8 mouse cellular contexts compared by ENCODE assay signal in the genomic region with DNA sequence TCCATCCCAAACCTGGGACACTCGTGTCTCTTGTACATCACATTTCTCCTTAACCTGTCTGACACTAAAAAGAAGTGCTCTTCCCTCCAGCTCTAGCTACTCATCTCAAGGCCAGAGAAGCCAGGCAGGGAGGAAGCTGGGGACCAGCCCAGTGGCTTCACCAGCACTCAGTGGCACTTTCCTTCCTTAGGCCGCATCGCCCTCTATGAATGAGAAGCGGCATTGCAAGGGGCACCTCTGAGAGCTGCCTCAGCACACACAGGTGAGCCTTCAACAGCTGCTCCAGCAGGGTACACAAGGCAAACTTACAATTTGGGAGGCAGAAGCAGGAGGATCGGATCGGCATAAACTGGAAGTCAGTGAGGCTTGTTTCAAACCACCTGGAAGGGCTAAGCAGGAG. TPM values are rescaled to one million over a fixed set of nuclear protein-coding genes. Genes with fewer than 3 reads are reported as not detected.
DNase-seq lines count a peak whose midpoint lies in the region; ATAC-seq lines count a peak whose summit lies in the region.

No protein-coding gene starts in this region.

- peak; percentile 81 for ATAC-seq in erythroid progenitor cell, adult 5-6 weeks (replicated peaks; ENCODE audit: low FRiP score, poor library complexity, severe bottlenecking)
- ATAC-seq in neutrophil, adult 5-6 weeks (ENCODE audit: extremely low read depth, insufficient number of reproducible peaks, low FRiP score, poor library complexity, severe bottlenecking) = peak; percentile 71

- peak; percentile 72 for DNase-seq in gastrocnemius, adult 18-20 months (ENCODE audit: low spot score)
- no peak for DNase-seq in gastrocnemius, postnatal 10 days
- DNase-seq in A20 (ENCODE audit: low read depth, low spot score) = peak; percentile 80
- DNase-seq in adrenal gland, adult (ENCODE audit: inconsistent age in 2 of 2, low spot score in 1 of 2) = peak; percentile 81 to 92
- DNase-seq in kidney, postnatal 4 days = peak; percentile 78 to 86
- DNase-seq in thymus, postnatal 4 days = peak; percentile 88

RNA-seq across cellular contexts. Expression of a gene that starts 6.3 kb away (rescaled TPM):
- total RNA-seq in gastrocnemius, adult 18-20 months (2021) = 100 to 1,000 TPM; 244 to 292 TPM
- 100 to 1,000 TPM; 142 to 160 TPM for total RNA-seq in gastrocnemius, postnatal 10 days (2021)
- total RNA-seq in erythroid progenitor cell, adult 5-6 weeks (2015; ENCODE audit: low replicate concordance) = 78.2 and 83.0 TPM in 2 replicates
- 49.4 and 67.6 TPM in 2 replicates for total RNA-seq in erythroid progenitor cell, adult 5-6 weeks (2017; ENCODE audit: low replicate concordance)
- total RNA-seq in neutrophil, adult 5-6 weeks (2017) = 105 and 113 TPM in 2 replicates

RNA-seq across cellular contexts. Expression of a gene that starts 17.6 kb away (rescaled TPM):
- 1 to 10 TPM; 2.3 to 4.1 TPM for total RNA-seq in gastrocnemius, adult 18-20 months (2021)
- 10 to 100 TPM in 1 of 2 experiments, 1 to 10 TPM in 1; 8.6 to 13.1 TPM for total RNA-seq in gastrocnemius, postnatal 10 days (2021)
- 19.5 and 32.3 TPM in 2 replicates for total RNA-seq in erythroid progenitor cell, adult 5-6 weeks (2015; ENCODE audit: low replicate concordance)
- 9.0 and 25.7 TPM in 2 replicates for total RNA-seq in erythroid progenitor cell, adult 5-6 weeks (2017; ENCODE audit: low replicate concordance)
- 171 and 197 TPM in 2 replicates for total RNA-seq in neutrophil, adult 5-6 weeks (2017)

RNA-seq across cellular contexts. Expression of a gene that starts 17.8 kb away (rescaled TPM):
- 1 to 10 TPM in 1 of 2 experiments, under 1 TPM in 1; 0.91 to 1.9 TPM for total RNA-seq in gastrocnemius, adult 18-20 months (2021)
- total RNA-seq in gastrocnemius, postnatal 10 days (2021) = 1 to 10 TPM; 4.3 to 6.1 TPM
- total RNA-seq in erythroid progenitor cell, adult 5-6 weeks (2015; ENCODE audit: low replicate concordance) = 21.4 and 36.4 TPM in 2 replicates
- 3.3 and 3.8 TPM in 2 replicates for total RNA-seq in erythroid progenitor cell, adult 5-6 weeks (2017; ENCODE audit: low replicate concordance)
- 32.9 and 46.6 TPM in 2 replicates for total RNA-seq in neutrophil, adult 5-6 weeks (2017)

RNA-seq across cellular contexts. Expression of a gene that starts 27.3 kb away (rescaled TPM):
- 10 to 100 TPM; 38.5 to 40.0 TPM for total RNA-seq in gastrocnemius, adult 18-20 months (2021)
- total RNA-seq in gastrocnemius, postnatal 10 days (2021) = 10 to 100 TPM; 39.9 to 40.3 TPM
- total RNA-seq in erythroid progenitor cell, adult 5-6 weeks (2015; ENCODE audit: low replicate concordance) = 2.9 and 3.8 TPM in 2 replicates
- 9.2 and 25.3 TPM in 2 replicates for total RNA-seq in erythroid progenitor cell, adult 5-6 weeks (2017; ENCODE audit: low replicate concordance)
- 21.4 and 22.8 TPM in 2 replicates for total RNA-seq in neutrophil, adult 5-6 weeks (2017)

RNA-seq across cellular contexts. Expression of a gene that starts 57.9 kb away (rescaled TPM):
- total RNA-seq in gastrocnemius, adult 18-20 months (2021) = 10 to 100 TPM; 24.3 to 31.7 TPM
- total RNA-seq in gastrocnemius, postnatal 10 days (2021) = 10 to 100 TPM; 27.7 to 37.1 TPM
- total RNA-seq in erythroid progenitor cell, adult 5-6 weeks (2015; ENCODE audit: low replicate concordance) = 42.8 and 69.6 TPM in 2 replicates
- total RNA-seq in erythroid progenitor cell, adult 5-6 weeks (2017; ENCODE audit: low replicate concordance) = 66.0 and 111 TPM in 2 replicates
- total RNA-seq in neutrophil, adult 5-6 weeks (2017) = 142 and 173 TPM in 2 replicates
